Mouse (Mus musculus) frontal cortex, postnatal 36 days (tissue): ENCODE data around the gene Abr.

Experiments used
- DNase-seq, 2 experiments: peaks; one replicate each; pipeline ENCODE4 v3.0.0; 2022; ENCODE audit warnings: low spot score in 2 of 2

The Abr gene

GRCm38 (mm10) chr11:76622152-76622565 is at the start of gene Abr:
Gene Abr (minus strand): TSS chr11:76622314.
- DNase-seq: no peak

GRCm38 (mm10) chr11:76667807-76668206 is 45.7 kb upstream of the Abr start:
- no peak for DNase-seq

- no peak for DNase-seq
Observed at GRCm38 (mm10) chr11:76666002-76666649, 44.0 kb upstream of the Abr start.

- no peak for DNase-seq
Observed at GRCm38 (mm10) chr11:76661790-76662468, 39.8 kb upstream of the Abr start.

- no peak for DNase-seq
Observed at GRCm38 (mm10) chr11:76659138-76659930, 37.2 kb upstream of the Abr start.

- no peak for DNase-seq
Observed at GRCm38 (mm10) chr11:76657450-76657970, 35.4 kb upstream of the Abr start.

GRCm38 (mm10) chr11:76655106-76655505 is 33.0 kb upstream of the Abr start:
- peak in 1 of 2 experiments; percentile 62 for DNase-seq

- DNase-seq: no peak
Observed at GRCm38 (mm10) chr11:76652838-76653334, 30.8 kb upstream of the Abr start.

- DNase-seq: no peak
Observed at GRCm38 (mm10) chr11:76650862-76651560, 28.9 kb upstream of the Abr start.

GRCm38 (mm10) chr11:76647500-76647899 is 25.4 kb upstream of the Abr start:
- peak; percentile 82 to 89 for DNase-seq

GRCm38 (mm10) chr11:76647062-76647461 is 24.9 kb upstream of the Abr start:
- no peak for DNase-seq

- peak; percentile 94 to 96 for DNase-seq
Observed at GRCm38 (mm10) chr11:76645955-76646354, 23.8 kb upstream of the Abr start.

- no peak for DNase-seq
Observed at GRCm38 (mm10) chr11:76645036-76645435, 22.9 kb upstream of the Abr start.

- DNase-seq: no peak
Observed at GRCm38 (mm10) chr11:76644257-76644656, 22.1 kb upstream of the Abr start.

GRCm38 (mm10) chr11:76640231-76640630 is 18.1 kb upstream of the Abr start:
- DNase-seq: no peak

GRCm38 (mm10) chr11:76639269-76639985 is 17.3 kb upstream of the Abr start:
- DNase-seq: no peak

GRCm38 (mm10) chr11:76630487-76630886 is 8.4 kb upstream of the Abr start:
- DNase-seq: no peak

GRCm38 (mm10) chr11:76630023-76630422 is 7.9 kb upstream of the Abr start:
- no peak for DNase-seq

- DNase-seq: no peak
Observed at GRCm38 (mm10) chr11:76628613-76629012, 6.5 kb upstream of the Abr start.

- no peak for DNase-seq
Observed at GRCm38 (mm10) chr11:76624881-76625280, 2.8 kb upstream of the Abr start.

GRCm38 (mm10) chr11:76624071-76624470 is 2.0 kb upstream of the Abr start:
- DNase-seq: no peak
